Mouse (Mus musculus) adrenal gland, postnatal 4 days (tissue): Measurements from ENCODE around the gene Vtn. TPM values are rescaled to one million over a fixed set of nuclear protein-coding genes. Genes with fewer than 3 reads are reported as not detected.

Source experiments
- DNase-seq, 2 experiments: peaks; one replicate each; pipeline ENCODE4 v3.0.0; 2021 to 2022; ENCODE audit warnings: low spot score in 2 of 2, mixed read lengths in 2 of 2
- long read RNA-seq, 2 experiments: library from polyadenylated mRNA; stranded (forward); transcript quantifications; one replicate each; pipeline ENCODE4 v2.0.0; 2021
- total RNA-seq, 2 experiments: library from RNA; stranded (reverse); gene quantifications; 2 replicates each; pipeline ENCODE4 v1.2.3; 2021

The Vtn gene
- 100 to 1,000 TPM in 1 of 2 experiments, 10 to 100 TPM in 1; 10.1 to 212 TPM for total RNA-seq
- long read RNA-seq, experiment 1, transcript Vtn-201 (8 exons, 1,744 nt), result major isoform, 144 of 177 reads
- long read RNA-seq, experiment 1, partial matches to known transcripts, result 27 of 177 reads
- long read RNA-seq, experiment 1, other reads (novel, unspliced or antisense), result 5 of 177 reads
- long read RNA-seq, experiment 2, transcript Vtn-201 (8 exons, 1,744 nt), result major isoform, 5 of 5 reads
- long read RNA-seq, experiment 2, partial matches to known transcripts, result 0 of 5 reads
- long read RNA-seq, experiment 2, other reads (novel, unspliced or antisense), result 0 of 5 reads

DNA sequence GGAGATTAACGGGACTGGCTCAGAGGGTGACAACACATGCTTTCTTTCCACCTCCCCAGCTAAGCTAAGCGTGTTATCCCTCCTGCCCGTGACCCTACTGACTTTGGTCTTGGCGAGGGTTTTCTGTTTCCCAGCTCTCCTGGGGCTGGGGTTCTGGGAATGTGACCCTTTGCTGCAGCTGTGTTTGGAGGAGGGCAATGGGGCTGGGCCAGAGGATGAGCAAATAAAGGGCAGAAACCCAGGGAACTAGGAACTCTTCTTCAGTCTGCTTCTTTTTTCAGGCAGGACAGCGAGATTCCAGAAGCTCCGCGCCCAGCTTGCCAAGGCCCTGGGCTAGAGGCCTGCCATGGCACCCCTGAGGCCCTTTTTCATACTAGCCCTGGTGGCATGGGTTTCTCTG lies at the start of gene Vtn:
TSS of gene Vtn (plus strand) at position 88 of the 400 bp plus-strand sequence.
- no peak for DNase-seq

DNA sequence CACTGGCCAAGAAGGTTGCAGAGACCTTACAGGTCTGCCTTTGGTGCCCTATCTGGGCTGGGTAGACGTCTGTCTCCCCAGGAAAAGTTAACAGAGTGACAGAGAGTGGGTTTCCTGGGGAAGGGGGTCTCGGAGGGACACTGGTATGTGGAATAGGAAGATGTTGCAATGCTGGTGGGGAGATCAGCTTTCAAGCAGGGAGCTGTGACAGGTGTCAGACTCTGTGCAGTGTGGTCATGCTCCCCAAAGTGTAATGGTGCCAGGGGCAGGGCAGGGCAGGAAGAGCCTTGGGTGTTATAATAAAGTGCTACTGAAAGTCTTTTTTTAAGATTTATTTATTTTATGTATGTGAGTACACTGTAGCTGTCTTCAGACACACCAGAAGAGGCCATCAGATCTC lies 48.6 kb upstream of the Vtn start:
- DNase-seq, result no peak

DNA sequence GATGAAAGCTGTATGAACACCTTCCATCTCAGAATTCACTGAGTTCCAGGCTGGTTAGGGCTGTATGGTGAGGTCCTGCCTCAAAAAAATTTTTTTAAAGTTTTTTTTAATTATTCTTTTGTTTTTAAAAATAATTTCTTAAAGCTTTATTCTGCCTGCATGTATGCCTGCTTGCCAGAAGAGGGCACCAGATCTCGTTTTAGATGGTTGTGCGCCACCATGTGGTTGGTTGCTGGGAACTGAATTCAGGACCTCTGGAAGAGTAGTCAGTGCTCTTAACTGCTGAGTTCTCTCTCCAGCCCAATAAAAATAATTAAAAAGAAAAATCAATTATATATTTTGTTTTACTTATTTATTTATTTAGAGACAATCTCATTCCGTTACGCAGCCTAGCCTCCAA lies 45.2 kb upstream of the Vtn start:
- DNase-seq, result peak in 1 of 2 experiments; percentile 35

DNA sequence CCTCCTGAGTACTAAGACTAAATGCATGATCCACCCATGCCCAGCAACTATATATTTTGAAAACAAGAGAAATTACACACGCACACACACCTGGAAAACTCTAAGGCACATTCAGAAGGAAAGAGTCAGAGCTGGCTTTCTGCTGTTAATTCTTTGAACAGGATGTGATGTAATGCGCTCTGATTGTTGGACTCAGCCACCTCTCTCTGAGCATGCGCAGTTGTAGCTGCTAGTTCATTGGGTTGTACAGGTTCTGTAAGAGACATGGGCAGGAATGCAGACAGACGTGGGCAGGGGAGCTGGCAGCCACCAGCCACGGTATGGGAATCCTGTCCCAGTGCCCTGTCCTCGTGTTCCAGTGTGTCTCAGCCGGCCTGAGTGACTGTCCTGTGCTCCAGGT lies 44.6 kb upstream of the Vtn start:
- DNase-seq, result no peak

DNA sequence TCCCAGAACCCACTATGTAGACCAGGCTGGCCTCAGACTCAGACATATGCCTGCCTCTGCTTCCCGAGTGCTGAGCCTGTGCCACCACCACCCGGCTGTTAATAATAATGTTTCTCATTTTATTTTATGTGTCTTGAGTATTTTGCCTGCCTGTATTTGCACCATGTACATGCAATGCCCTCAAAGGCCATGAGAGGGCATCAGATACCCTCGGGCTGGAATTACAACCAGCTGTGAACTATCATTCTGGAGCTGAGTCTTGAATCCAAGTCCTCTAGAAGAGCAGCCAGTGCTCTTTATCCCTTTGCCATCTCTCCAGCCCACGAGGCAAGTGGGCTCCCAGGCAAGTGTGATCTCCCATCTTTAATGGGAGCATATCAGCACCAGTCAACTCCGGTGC lies 43.6 kb upstream of the Vtn start:
- DNase-seq, result no peak

DNA sequence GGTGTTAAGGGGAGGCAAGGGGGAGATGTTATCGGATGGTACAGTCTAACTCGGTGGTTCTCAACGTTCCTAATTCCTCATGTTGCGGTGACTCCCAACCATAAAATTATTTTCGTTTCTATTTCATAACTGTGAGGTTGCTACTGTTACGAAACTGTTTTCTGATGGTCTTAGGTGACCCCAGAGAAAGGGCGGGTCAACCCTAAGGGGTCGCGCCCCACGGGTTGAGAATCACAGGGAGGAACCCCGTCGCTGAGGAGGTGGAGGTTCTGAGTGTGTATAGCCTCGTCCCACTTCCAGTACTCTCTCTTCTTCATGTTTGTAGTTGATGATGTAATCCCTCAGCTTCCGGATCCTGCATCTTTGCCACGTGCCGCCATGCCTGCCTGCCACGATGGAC lies 40.2 kb upstream of the Vtn start:
- no peak for DNase-seq

DNA sequence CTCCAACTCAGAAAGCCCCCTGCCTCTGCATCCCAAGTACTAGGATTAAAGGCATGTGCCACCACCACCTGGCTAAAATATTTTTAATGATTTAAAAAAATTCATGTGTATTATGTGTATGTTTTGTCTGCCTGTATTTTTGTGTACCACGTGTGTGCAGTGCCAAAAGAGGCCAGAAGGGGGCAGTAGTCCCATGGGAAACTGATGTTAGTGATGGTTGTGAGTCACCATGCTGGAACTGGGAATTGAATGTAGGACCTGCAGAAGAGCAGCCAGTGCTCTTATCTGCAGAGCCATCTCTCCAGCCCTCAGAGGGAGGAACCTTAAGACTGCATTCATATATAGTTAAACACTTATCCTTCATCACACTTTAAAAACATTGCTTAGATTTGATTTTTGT lies 37.0 kb upstream of the Vtn start:
- DNase-seq, result no peak

DNA sequence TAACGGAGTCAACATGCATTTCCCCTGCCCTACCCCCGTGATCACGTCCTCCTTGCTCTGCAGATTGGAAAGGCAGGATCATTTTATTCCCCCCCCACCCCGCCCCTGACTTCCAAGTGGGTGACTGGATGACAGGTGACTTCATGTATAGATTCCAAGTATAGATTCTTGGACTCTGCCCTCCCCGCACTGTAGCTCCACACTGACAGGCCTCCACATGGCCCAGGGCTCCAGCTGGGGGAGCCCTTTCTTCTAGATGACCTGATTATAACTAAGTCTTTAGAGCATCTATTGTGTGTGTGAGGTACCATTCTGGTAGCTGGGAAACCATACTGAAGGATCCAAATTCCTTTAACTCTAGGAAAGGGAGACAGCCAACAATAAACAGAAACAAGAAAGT lies 36.2 kb upstream of the Vtn start:
- no peak for DNase-seq

DNA sequence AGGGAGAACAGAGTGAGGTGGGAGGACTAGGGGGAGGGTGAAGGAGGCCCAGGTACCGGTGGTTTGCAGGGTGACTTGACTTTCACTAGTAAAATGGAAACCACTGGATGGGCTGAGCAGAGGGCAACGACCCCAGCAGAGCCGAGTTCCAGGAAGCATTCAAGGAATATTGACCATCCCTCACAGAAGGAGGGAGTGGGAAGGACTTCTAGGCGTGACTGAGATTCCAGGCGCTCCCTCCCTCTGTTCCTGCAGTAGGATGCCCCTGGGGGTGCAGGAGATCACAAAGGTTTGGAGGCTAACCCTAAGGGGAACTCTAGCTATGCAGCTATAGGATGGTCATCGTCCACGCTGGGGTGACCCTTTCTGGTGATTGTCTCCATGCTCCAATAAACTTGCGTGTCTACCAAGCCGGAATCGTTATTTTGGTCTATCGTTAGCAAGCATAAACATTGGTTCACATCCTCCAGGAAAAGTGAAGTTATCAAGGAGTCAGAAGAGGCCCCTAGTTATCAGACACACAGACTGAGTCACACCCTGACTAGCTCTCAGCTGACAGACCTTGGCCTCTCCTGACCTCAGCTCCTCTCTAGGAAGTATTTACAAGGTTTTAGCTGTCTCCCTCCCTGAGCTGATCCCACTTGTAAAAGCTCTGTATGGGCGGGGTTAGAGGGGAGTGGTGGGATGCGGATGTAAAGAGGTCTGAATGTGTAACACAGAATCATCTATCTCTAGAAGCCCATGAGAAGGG lies 35.4 kb upstream of the Vtn start:
- DNase-seq, result no peak

DNA sequence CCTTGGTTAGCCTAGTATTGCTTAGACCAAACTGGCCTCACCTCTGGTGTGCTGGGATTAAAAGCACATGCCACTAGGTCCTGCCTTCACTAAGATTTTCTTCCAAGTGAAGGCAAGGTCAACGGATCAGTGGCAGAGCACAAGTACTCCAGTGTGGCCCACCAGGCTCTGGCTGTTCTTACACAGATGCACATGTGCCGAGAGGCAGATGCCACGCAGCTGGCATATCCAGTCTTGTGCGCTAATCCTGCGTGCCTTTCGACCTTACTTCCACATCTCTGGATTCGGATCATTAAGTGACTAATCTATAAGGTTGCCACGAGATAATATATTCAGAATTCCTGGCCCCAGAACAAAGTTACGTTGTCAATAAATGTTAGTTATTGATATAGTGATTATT lies 33.8 kb upstream of the Vtn start:
- DNase-seq, result no peak

DNA sequence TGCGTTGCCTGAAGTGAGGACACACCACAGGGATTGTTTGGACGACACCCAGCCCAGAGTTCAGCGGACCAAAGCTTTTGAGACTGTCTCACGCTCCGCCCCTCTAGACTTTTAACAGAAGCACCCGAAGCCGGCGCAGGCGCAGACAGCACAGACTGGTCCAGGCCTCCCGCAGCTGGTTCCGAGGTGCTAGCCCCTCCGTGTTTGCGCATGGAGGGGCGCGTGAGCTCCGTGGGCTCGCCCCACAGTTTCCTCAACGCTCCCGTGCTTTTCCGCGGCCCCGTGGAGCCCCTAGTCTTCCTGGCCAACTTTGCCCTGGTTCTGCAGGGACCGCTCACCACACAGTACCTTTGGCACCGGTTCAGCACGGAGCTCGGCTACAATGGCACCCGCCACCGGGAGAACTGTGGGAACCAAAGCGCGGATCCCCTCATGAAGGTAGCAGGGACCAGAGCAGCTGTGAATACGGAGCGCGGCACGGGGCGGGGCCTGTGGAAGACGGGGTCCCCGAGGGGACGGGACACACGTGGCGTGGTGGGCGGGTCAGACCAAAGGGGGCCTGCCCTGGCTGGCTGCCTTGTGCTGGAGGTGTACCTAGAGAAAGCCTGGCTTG lies 33.2 kb upstream of the Vtn start, which contains the start of gene Slc46a1:
TSS of gene Slc46a1 (plus strand) at position 130 of the 613 bp plus-strand sequence.
- peak; percentile 64 to 83 for DNase-seq

DNA sequence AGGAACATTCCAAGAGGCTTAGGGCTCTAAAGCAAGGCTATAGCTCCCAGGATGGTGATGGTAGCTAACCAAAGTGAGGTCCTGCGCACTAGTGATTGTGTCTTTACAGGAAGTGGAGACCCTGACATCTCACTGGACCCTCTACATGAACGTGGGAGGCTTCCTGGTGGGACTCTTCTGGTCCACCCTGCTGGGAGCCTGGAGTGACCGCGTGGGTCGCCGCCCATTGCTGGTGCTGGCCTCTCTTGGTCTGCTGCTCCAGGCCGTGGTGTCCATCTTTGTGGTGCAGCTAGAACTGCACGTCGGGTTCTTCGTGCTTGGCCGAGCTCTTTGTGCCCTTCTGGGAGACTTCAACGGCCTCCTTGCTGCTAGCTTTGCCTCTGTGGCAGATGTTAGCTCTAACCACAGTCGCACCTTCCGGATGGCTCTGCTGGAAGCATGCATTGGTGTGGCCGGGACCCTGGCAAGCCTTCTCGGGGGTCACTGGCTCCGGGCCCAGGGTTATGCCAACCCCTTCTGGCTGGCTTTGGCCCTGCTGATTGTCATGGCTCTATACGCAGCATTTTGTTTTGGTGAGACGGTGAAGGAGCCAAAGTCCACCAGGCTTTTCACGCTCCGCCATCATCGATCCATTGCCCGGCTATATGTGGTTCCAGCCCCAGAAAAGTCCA lies 32.5 kb upstream of the Vtn start:
- DNase-seq, result no peak

DNA sequence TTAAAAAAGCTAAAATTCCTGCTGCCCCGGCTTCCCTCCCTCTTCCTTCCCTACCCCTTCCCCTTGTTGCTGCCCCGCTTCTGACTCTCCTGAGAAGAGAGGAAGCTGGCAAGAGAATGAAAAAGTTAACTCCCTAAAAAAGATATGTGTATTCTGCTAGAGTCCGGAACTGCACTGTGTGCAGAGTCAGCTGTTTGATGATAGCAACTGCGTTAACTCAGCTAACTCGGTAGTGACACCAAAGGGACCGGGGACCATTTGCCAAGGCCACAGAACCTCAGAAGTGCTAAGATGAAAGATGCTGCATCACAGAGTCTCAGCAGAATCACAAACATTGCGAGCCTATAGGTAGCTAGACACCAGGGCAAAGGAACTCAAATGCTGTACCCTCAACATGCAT lies 31.4 kb upstream of the Vtn start:
- no peak for DNase-seq

DNA sequence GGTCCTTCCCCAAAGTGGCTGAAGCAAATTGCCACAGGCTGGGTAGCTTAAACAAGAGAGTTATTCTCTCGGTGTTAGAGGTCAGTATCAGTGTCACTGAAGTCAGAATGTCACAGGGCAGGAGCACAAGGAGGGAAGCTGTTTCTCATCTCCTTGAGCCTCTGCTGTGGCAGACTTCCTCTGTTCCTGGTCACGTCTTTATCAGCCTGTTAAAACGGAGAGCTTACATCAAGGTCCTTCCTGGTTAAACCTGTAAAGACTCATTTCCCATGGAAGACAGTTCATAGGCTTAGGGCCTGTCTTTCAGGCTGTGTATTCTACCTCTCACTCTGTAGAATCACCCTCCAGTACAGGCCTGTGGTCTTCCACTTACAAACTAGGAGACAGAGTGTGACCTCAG lies 31.0 kb upstream of the Vtn start:
- no peak for DNase-seq

DNA sequence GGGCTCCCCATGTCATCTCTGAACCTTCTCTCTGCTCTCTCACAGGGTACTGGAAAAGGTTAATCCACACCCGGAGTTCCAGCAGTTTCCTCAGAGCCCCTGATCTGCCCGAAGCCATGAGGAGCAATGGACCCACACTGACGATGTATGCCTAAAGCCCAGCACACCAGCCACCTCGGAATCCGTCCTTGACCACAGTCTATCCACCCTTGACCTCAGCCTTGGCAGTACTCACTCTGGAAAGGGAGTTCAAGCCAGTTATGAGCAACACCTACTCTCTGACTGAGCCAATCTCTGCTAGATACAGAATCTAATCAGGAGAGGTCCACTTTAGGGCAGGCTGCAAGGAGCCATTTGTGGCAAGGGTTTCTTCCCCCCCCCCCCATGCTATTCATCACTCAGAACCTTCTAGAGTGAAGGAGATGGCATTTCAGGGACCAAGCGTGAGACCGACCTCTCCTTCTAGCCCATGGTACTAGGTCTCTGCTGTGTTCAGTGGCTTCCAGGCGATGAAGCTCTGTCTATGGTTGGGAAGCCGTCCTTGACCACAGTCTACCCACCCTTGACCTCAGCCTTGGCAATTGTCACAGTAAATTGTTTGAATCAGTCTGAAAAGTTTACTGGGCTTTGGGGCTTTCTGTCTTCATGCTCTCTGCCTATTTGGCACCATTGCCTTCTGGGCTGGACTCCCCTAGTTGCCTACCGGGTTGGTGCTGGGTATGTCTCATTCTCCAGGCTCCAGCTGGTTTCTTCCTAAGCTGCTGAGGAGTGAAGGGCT lies 27.4 kb upstream of the Vtn start:
- DNase-seq, result no peak

DNA sequence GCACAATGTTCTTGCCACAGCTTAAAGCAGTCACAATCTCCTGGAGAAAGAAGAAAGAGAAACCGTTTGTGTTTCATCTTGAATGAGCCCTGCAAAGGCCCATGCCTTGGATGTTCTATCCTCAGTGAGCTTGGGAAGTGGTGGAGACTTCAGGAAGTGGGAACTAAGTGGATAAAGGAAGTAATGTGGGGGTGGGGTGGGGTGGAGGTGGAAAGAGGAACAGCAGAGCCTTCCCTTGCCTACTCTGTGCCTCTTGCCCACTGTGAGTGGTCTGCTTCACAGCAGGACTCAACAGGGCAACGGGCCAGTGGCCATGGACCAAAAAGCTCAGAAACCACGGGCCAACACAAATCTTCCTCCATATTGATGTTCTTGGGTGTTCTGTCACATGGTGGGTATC lies 23.6 kb upstream of the Vtn start:
- DNase-seq, result no peak

DNA sequence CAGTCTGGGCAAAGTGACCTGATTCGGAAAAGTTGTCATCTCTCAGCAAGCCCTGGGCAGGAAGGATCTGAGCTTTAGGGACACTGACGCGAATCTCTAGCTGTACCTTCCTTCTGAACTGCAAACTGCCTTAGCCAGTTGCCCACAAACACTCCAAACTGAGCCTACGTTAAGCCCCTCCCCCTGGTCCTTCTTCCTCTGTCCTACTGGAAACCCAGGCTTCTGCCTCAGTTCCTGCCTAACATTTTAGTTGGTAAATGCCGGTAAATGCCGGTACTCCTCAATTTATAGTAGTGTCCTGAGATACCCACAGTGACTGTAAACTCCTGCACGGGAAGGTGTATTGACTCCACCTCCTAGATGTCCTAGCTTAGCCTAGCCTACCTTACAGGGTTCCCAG lies 15.3 kb upstream of the Vtn start:
- DNase-seq, result no peak

DNA sequence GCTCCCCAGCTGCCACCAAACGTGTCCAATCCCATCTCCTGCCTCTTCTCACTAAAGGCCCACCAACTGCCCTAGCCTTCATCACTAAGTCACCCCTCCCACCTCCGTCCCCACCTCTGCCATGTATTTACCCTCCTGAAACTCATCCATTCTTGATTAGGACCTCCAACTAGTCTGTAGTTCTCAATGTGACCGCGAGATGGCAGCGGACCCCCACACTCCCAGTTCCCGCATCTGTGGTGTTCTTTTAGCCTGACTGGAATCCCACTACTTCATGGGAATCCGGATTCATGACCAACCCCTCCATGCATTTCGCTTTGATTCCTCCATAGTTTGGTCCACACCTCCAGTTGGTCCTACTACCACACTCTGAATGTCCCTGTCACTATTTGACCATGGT lies 10.7 kb upstream of the Vtn start:
- peak in 1 of 2 experiments; percentile 58 for DNase-seq

DNA sequence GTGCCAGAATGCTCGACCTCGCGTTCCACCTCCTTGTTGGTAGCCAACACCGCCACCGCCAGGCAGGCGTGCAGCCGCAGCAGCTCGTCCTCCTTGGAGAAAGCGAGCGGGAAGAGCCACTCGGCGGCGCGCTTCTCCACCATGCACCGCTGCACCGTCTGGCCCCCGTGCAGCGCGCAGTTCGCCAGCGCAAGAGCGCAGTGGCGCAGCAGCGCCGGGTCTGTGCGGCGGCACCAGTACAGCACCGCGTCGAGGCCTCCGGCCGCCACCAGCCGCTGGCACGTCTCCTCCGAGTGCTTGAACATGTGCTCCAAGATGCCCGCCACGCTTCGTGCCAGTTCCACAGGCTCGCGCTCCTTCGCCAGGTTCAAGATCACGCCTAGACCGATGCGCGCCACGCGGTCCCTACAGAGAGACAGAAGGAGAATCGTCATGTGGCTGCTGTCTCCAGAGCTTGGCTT lies 8.1 kb upstream of the Vtn start:
- DNase-seq, result no peak

DNA sequence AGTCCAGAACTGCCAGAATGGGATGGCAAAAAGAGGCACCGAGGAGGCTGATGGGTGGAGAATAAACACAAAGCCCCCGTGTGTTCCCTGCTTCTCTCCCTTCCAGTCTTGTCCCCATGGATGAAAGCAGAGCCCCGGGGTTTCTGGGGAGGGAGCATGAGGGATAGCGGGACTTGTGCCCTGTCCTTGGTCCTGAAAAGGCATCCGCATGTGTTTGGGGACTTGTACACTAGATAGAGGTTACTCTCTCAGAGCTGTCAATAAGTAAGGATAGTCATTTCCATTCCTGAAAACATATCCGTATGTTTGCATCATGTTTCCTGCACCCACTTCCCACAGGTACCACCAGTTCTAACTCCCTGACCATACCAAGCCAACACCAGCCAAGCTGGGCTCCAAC lies 3.0 kb upstream of the Vtn start:
- no peak for DNase-seq

DNA sequence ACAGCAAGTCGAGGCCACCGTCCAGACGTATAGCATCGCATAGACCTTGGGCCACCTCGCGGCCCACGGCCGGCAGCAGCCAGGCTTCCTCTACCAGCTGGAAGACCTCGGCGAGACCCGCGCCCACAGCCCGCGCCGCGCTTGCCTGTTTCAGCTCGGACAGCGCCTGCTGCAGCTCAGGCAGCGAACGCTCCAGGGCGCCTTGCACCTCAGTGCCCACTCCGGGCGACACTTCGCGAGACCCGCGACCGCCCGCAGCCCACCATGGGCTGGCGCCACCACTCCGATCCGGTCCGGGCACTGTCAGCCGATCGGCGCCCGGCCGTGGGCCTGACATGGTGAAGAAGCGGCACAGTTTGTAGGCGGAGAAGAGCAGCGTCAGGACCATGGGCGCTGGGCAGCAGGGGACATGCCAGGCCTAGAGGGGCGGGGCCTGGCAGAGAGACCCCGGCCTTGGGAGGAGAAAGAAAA lies 1.8 kb upstream of the Vtn start:
- no peak for DNase-seq
